Mouse (Mus musculus) embryonic fibroblast, embryonic 13.5 days (primary cell): ENCODE results near the gene 2610528A11Rik.

Experiments used
- CTCF ChIP-seq: IDR thresholded peaks from 2 replicates; pipeline ENCODE4 v1.5.1; 2011; ENCODE audit warnings: mild to moderate bottlenecking, control low read depth, low read length, moderate library complexity, borderline replicate concordance; ENCODE audit not compliant: insufficient read depth
- POLR2A ChIP-seq: IDR thresholded peaks from 2 replicates; pipeline ENCODE4 v1.6.1; 2011; ENCODE audit warnings: low read depth, mild to moderate bottlenecking, control low read depth, low read length, moderate library complexity

GRCm38 (mm10) chr14:37154391-37154790 is 40.6 kb upstream of the 2610528A11Rik start:
- no peak for TF ChIP-seq CTCF
- TF ChIP-seq POLR2A = no peak
